19 mouse cellular contexts compared by ENCODE assay signal in genomic region chr10:62215169-62215616, GRCm38 (mm10). TPM values are rescaled to one million over a fixed set of nuclear protein-coding genes. Genes with fewer than 3 reads are reported as not detected.
A peak's percentile ranks its signal among the peaks of the same experiment; 100 is the strongest.
DNase-seq lines count a peak whose midpoint lies in the region; ATAC-seq lines count a peak whose summit lies in the region.
"Had no signal": no experiment of that assay in that cellular context is flagged by ENCODE, and none has a peak within 500 bp of the region (broad histone marks: within the 10 kb centered on the region; RNA-seq: fewer than 3 reads in every experiment).

No protein-coding gene starts in this region.

- peaks cover 8% of the 10 kb centered on the region for H3K36me3 ChIP-seq in erythroblast, embryonic 14.5 days (ENCODE audit: control insufficient read depth)
- H3K36me3 ChIP-seq in liver, embryonic 16.5 days (ENCODE audit: control insufficient read depth, insufficient read depth) = no peaks in the 10 kb centered on the region
- no peaks in the 10 kb centered on the region for H3K36me3 ChIP-seq in midbrain, embryonic 10.5 days

- peak overlapping the region; percentile 51 for H3K4me2 ChIP-seq in liver, embryonic 16.5 days (ENCODE audit: low read depth, low read length)

- no peaks in the 10 kb centered on the region for H3K9me3 ChIP-seq in erythroblast, embryonic 14.5 days (ENCODE audit: control insufficient read depth, low read length)
- no peaks in the 10 kb centered on the region for H3K9me3 ChIP-seq in liver, embryonic 16.5 days (replicated peaks; ENCODE audit: control insufficient read depth, low read length)
- no peaks in the 10 kb centered on the region for H3K9me3 ChIP-seq in midbrain, embryonic 10.5 days (replicated peaks)

- peak overlapping the region; percentile 44 for H3K4me3 ChIP-seq in erythroblast, embryonic 14.5 days (replicated peaks)
- peak overlapping the region; percentile 38 for H3K4me3 ChIP-seq in liver, embryonic 16.5 days (ENCODE audit: low read depth, low read length)
- H3K4me3 ChIP-seq in midbrain, embryonic 10.5 days = no peak overlapping the region

- 9% methylated on average over 5 of the region's 5 CpGs for WGBS in liver, embryonic 16.5 days (ENCODE audit: insufficient replicate concordance)
- WGBS in midbrain, embryonic 10.5 days = 56% methylated on average over 5 of the region's 5 CpGs

- no peaks in the 10 kb centered on the region for H3K27me3 ChIP-seq in erythroblast, embryonic 14.5 days (ENCODE audit: control insufficient read depth)
- no peaks in the 10 kb centered on the region for H3K27me3 ChIP-seq in liver, embryonic 16.5 days (ENCODE audit: control insufficient read depth, insufficient read depth, low read depth, low read length)
- H3K27me3 ChIP-seq in midbrain, embryonic 10.5 days (ENCODE audit: low read depth, poor library complexity, severe bottlenecking) = no peaks in the 10 kb centered on the region

- peak overlapping the region; percentile 47 for H3K9ac ChIP-seq in liver, embryonic 16.5 days (ENCODE audit: low read depth, low read length)

- peak overlapping the region; percentile 86 for H3K27ac ChIP-seq in liver, embryonic 16.5 days (ENCODE audit: low read length)
- no peak overlapping the region for H3K27ac ChIP-seq in midbrain, embryonic 10.5 days (replicated peaks)

- peaks cover 75% of the 10 kb centered on the region for H3K4me1 ChIP-seq in erythroblast, embryonic 14.5 days (ENCODE audit: control insufficient read depth)
- peaks cover 45% of the 10 kb centered on the region for H3K4me1 ChIP-seq in liver, embryonic 16.5 days (ENCODE audit: control insufficient read depth, low read depth, low read length)
- peaks cover 15% of the 10 kb centered on the region for H3K4me1 ChIP-seq in midbrain, embryonic 10.5 days

- ATAC-seq in erythroblast, adult 5-6 weeks (replicated peaks; ENCODE audit: low FRiP score, poor library complexity, severe bottlenecking) = no peak
- peak; percentile 32; the same call in 1 of the 2 replicates for ATAC-seq in erythroid progenitor cell, adult 5-6 weeks (replicated peaks; ENCODE audit: low FRiP score, poor library complexity, severe bottlenecking)
- peak; percentile 81 for ATAC-seq in liver, embryonic 16.5 days (ENCODE audit: low read depth)
- ATAC-seq: forebrain, embryonic 16.5 days; inflammation-experienced regulatory T-cells, adult 6 months had no signal

- DNase-seq in thymus, postnatal 14 days = peak; percentile 46
- DNase-seq in left cerebral cortex, adult 11 months (ENCODE audit: low spot score) = no peak
- DNase-seq in left cerebral cortex, adult 8-10 months (ENCODE audit: low spot score in 2 of 2) = no peak
- no peak for DNase-seq in midbrain, embryonic 10.5 days (ENCODE audit: low spot score)
- DNase-seq: gastrocnemius, postnatal 10 days; heart, postnatal 4 days; kidney, postnatal 14 days; lung, postnatal 36 days; midbrain, embryonic 14.5 days; right cerebral cortex, postnatal 4 days had no signal

RNA-seq across cellular contexts. Expression of gene Tspan15, which starts 15.9 kb away (rescaled TPM):
- 0.29 and 0.30 TPM in 2 replicates for polyA plus RNA-seq in erythroblast, embryonic 14.5 days (2012)
- total RNA-seq in erythroblast, adult 5-6 weeks (2015; ENCODE audit: low replicate concordance) = 0.21 and 11.1 TPM in 2 replicates
- 1.6 TPM in 1 of 2 replicates, not detected in the other for total RNA-seq in erythroblast, adult 5-6 weeks (2017; ENCODE audit: low replicate concordance)
- total RNA-seq in erythroid progenitor cell, adult 5-6 weeks (2015; ENCODE audit: low replicate concordance) = 0.36 and 5.4 TPM in 2 replicates
- total RNA-seq in erythroid progenitor cell, adult 5-6 weeks (2017; ENCODE audit: low replicate concordance) = 0.77 and 9.4 TPM in 2 replicates
- 10.1 and 12.0 TPM in 2 replicates for polyA plus RNA-seq in liver, embryonic 16.5 days (2015; fragmentation: Nextera tagmentation; extraction: Ambion mirVana)
- total RNA-seq in left cerebral cortex, adult 8-10 months (2022) = 10 to 100 TPM; 10.2 to 14.8 (median 13.5) TPM
- 16.1 and 18.9 TPM in 2 replicates for polyA plus RNA-seq in midbrain, embryonic 10.5 days (2016; fragmentation: Nextera tagmentation; extraction: Ambion mirVana)
- polyA plus RNA-seq: inflammation-experienced regulatory T-cells, adult 6 months had no signal

RNA-seq across cellular contexts. Expression of gene Tacr2, which starts 37.0 kb away (rescaled TPM):
- not detected in 2 replicates for polyA plus RNA-seq in erythroblast, embryonic 14.5 days (2012)
- not detected in 2 replicates for total RNA-seq in erythroblast, adult 5-6 weeks (2015; ENCODE audit: low replicate concordance)
- total RNA-seq in erythroblast, adult 5-6 weeks (2017; ENCODE audit: low replicate concordance) = not detected in 2 replicates
- total RNA-seq in erythroid progenitor cell, adult 5-6 weeks (2015; ENCODE audit: low replicate concordance) = not detected in 2 replicates
- total RNA-seq in erythroid progenitor cell, adult 5-6 weeks (2017; ENCODE audit: low replicate concordance) = not detected in 2 replicates
- polyA plus RNA-seq in liver, embryonic 16.5 days (2015; fragmentation: Nextera tagmentation; extraction: Ambion mirVana) = 0.07 TPM in 1 of 2 replicates, not detected in the other
- under 1 TPM; 0.15 to 0.39 (median 0.32) TPM for total RNA-seq in left cerebral cortex, adult 8-10 months (2022)
- not detected in 2 replicates for polyA plus RNA-seq in midbrain, embryonic 10.5 days (2016; fragmentation: Nextera tagmentation; extraction: Ambion mirVana)
- total RNA-seq: gastrocnemius, postnatal 10 days; heart, postnatal 4 days; liver, adult 2 months had no signal
- polyA plus RNA-seq: embryonic facial prominence, embryonic 14.5 days; forebrain, embryonic 16.5 days; inflammation-experienced regulatory T-cells, adult 6 months; liver, adult 2 months; midbrain, embryonic 14.5 days; neural tube, embryonic 11.5 days had no signal
